Mouse (Mus musculus): ENCODE data around the gene Ptar1.
"Not testable (repeated sequence)": the region's sequence is repeated elsewhere in the genome, so short reads cannot be mapped to it uniquely, and the experiment has no call there.

Gene Ptar1

DNA sequence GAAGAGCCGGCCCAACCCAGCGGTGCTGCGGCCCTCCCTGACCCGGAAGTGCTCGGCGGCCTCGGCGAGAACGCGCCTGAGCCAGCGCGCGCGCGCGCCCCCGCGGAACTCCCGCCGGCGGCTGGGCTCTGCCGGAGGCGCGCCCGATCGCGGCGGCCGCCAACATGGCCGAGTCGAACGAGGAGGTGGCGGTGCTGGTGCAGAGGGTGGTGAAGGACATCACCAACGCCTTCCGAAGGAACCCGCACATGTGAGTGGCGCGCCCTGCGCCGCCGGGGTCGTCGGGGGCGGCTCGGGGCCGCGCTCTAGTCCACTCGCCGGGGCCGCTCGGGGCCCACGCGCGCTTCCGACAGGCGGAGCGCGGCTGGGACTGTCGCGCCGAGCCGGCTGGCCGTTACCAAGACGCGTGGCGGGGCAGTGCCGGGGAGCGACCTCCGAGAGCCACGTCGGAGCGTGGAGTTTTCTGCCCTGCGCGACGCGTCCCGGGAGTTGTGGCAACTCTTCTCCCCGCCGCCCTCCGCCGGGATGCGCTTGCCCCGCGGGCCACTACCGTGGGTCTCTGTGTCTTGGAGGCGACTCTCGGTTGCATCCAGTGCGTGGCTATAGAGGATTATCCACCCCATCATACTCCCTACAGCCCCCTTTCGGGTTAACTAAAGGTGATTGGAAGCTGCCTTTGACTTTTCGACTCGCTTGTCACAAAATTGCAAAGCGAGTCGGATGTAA, at the start of gene Ptar1:
Gene Ptar1 (plus strand): TSS at position 134 of the 726 bp plus-strand sequence.
- DNase-seq = peak; percentile 95

DNA sequence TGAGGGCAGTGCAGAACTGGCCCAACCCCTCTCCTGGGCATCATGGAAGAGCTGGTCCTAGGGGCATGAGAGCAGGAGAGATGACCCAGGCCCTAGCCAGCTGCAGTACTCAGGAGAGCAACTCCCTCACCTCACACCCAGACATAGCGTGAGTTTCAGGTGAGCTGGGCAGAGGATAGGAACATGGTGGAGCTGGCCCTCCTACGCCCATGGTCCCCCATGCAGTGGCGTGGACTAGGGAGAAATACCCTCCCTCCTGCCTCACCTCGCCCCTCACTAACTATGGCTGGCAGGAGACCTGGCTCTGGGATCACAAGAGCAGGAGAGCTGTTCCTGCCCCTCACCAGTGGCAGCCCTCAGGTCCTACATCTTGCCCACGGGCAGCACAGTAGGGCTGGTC, 43.4 kb upstream of the Ptar1 start:
- DNase-seq = no peak

DNA sequence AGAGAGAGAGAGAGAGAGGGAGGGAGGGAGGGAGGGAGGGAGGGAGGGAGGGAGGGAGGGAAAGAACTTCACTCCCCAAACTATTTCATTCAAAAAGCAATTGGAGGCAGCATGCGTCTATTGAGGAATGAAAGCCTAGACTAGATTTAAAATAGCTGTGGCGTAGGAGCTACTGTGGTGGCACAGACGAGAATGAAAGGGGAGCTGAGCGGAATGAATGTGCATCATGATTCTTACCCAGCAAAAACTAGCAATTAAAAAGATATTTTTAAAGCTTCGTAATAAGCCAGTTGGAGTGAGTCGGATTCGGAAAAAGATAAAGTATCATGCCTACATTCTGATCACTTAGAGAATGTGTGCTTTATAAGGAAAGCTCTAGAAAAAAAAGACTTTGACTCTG, 41.9 kb upstream of the Ptar1 start:
- DNase-seq = no peak

DNA sequence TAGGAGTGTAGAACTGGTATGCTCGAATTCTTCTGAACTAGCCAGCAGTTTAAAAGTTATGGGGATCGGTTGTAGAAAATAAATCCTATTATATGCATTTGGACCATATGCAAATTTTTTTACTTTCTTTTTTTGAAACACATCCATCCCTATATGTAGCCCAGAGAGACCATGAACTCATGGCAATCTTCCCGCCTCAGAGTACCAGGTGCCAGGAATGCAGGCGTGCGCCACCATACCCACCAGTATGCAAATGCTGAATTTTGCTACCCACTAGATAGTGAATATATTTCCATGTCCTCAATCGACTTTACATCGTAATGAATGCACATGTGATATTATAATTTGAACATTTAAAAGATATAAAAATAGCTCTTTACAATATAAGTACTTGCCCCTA, 39.9 kb upstream of the Ptar1 start:
- no peak for DNase-seq

- peak; percentile 76 to 79 for DNase-seq
Observed at GRCm38 (mm10) chr19:23652644-23653043, 34.6 kb upstream of the Ptar1 start, which contains the start of gene 1700028P14Rik. TSS of gene 1700028P14Rik (minus strand) at chr19:23652812.

GRCm38 (mm10) chr19:23653154-23653553, 34.1 kb upstream of the Ptar1 start:
- DNase-seq = no peak

- DNase-seq = no peak
Observed at GRCm38 (mm10) chr19:23657261-23657932, 29.8 kb upstream of the Ptar1 start.

GRCm38 (mm10) chr19:23658350-23658749, 28.9 kb upstream of the Ptar1 start:
- no peak for DNase-seq

DNA sequence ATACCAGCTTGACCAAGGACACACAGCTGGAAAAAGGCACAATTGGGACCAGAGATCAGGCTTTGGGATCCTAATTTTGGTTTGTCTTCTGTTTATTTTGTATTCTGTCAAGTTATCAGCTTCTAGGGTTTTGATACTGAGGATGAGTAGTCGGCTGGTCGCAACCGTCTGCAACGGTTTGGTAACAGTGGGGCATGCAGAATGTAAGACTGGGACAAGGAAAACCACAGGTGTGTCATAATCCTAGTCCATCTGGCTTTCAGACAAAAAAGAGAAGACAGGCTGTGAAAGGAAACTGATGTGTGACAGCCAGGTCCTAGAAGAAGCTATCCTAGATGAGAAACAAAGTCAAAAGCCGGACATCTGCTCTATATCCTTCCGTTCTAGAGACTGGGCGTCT, 23.1 kb upstream of the Ptar1 start:
- DNase-seq = no peak

GRCm38 (mm10) chr19:23668142-23668655, 19.0 kb upstream of the Ptar1 start:
- no peak for DNase-seq

DNA sequence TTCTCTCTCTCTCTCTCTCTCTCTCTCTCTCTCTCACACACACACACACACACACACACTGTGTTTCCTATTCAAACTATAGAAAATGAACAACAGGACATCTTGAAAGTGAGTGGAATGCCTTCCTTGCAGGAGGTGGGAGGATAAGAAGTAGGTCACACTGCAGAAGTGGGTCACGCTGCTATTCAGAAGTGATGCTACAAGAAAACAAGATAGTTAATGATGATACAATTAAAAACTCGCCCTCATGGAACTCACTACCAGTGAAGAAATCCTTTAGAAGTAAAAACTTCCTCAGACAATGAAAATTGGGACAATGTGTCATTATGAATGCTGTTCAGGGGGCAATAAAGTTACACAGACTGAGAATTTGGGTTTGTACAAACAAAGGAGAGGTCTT, 14.2 kb upstream of the Ptar1 start:
- DNase-seq = no peak

GRCm38 (mm10) chr19:23675656-23676055, 11.6 kb upstream of the Ptar1 start:
- DNase-seq = not testable (repeated sequence)

DNA sequence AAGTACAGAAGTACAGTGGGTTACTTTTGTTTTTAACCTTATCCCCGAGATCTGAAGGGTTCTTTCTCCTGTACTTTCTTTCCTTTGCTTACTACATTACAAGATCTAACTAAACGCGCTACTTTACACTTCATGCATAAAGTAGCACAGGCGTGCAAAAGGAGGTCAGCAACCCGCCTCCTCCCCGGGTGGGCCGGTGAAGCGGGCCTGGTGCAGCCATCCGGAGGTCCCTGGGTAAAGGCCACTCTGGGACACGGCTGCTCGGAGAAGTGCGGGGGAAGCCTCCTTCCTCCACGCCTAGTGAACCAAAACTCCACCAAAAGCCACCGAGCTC, 300 bp upstream of the Ptar1 start:
- no peak for DNase-seq

DNA sequence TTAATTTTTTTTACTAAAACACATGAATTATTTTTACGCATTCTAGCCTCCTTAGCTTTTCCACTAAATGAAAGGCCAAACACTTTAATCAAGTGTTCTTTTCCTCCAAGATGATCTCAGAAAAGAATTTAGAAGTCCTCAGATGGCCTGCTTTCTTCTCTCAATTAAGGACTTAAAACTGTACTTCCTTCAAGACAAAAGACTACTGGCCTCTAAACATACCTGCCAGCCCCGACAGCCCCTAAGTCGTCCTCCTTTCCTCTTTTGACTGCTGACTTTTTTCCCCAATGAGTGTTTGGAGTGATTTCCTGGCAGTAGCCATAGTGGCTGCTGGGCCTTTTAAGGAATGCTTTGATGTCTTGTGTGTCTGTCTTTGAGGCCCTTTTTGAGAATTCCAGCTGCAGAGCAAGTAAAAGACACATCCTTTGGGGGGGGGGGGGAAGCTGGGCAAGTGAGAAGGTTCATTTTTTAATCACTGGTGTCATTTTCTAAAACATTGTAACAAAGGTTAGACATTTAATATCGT, 1.3 kb downstream of the Ptar1 start:
- peak in 1 of 2 experiments; percentile 26 for DNase-seq

DNA sequence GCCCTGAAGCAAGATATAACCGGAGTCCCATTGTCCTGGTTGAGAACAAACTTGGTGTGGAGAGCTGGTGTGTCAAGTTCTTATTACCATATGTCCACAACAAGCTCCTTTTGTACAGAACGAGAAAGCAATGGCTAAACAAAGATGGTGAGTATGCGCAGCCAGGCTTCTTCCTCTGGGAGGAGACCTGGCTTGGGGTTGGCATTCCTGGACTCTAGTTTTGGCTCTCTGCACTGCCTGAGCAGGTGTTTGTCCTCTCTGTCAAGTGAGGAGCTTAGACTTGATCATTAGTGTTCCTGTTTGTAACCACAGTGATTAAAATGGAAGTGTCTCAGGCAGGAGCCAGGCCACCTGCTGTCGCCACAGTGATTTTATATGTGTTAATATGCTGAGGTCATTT, 7.1 kb downstream of the Ptar1 start:
- DNase-seq = peak; percentile 45 to 78

DNA sequence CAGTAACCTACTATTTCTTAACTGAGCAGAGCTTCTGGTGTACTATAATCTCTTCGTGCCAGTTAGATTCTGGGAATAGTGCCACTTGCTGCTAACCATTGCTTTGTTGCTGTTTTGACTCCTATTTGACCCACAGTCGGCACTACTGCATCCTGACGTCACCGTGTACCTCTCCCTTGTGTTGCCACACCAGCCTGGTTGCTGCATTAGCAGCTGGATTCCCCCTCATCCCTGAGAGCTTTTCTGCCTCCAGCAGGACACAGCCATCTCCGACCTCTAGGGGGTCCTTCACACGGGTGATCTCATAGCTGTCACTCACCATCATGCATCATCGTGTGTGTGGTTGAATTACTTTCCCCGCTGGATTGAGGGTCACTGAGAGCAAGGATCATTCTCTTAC, 10.6 kb downstream of the Ptar1 start:
- peak in 1 of 2 experiments; percentile 26 for DNase-seq

- DNase-seq = peak; percentile 19 to 27
Observed at GRCm38 (mm10) chr19:23698366-23698765, 11.1 kb downstream of the Ptar1 start.

DNA sequence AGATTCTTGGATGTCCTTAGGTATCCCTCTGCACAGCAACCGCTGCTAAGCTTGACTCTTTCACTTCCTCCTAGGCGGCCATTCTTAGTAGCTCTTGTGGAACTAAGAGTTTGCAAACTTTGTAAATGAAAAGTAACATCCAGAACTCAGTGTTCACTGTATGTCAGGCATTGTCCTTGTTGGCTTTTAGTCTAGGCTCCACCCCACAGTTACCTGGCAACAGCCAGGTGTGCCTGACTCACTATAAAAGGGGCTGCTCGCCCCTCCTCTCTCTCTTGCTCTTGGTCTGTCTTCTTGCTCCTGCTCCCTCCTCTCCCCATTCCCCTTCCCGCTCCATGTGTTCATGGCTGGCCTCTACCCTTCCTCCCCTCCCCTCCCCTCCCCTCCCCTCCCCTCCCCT, 11.9 kb downstream of the Ptar1 start:
- no peak for DNase-seq

DNA sequence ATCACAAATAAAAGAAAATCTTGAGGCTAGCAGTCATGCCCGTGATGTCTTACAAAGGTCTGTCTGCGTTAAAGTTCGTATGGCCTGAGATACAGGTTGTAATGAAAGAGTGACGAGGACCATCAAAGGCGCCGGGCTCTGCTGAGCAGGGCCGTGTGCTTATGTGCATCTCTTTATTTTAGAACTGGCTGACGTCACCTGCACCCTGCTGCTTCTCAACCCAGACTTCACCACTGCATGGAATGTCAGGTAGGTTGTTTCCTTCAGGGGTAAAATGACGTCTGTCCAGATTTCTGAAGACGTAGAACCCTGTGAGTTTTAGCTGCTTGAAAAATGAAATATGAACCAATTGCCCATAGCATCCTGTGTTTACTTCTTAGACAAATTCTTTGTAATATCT, 15.7 kb downstream of the Ptar1 start:
- DNase-seq = no peak

- DNase-seq = no peak
Observed at GRCm38 (mm10) chr19:23705383-23705782, 18.2 kb downstream of the Ptar1 start.

- DNase-seq = no peak
Observed at GRCm38 (mm10) chr19:23746506-23746905, 59.3 kb downstream of the Ptar1 start.

DNA sequence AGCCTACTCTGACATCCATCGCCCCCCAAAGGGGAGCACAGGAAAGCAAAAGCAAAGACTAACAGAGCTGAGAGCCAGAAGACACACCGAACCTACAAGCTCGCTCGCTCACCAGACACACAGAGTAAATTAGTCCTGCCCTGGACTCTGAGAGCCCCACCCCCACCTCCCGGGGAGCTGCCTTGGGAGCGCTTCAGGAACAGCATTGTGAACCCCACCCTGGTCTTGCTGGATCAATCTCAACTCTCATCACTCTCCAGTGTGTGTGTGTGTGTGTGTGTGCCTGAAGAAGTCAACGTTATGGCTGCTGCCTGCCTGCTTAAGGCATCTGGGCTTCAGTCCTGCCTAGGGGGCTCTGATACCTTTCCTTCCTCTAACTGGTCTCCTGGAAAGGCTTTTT, 69.8 kb downstream of the Ptar1 start:
- DNase-seq = no peak

GRCm38 (mm10) chr19:23757961-23758553, 70.8 kb downstream of the Ptar1 start:
- peak; percentile 94 for DNase-seq

All from lung, postnatal 4 days (tissue).